Mouse (Mus musculus) spleen, postnatal 10 days (tissue): ENCODE results near the gene Dffa.
"Not testable (repeated sequence)": the region's sequence is repeated elsewhere in the genome, so short reads cannot be mapped to it uniquely, and the experiment has no call there.

Experiments
- DNase-seq, 2 experiments: peaks; one replicate each; pipeline ENCODE4 v3.0.0; 2021 to 2022; ENCODE audit warnings: low spot score in 2 of 2

Dffa gene

DNA sequence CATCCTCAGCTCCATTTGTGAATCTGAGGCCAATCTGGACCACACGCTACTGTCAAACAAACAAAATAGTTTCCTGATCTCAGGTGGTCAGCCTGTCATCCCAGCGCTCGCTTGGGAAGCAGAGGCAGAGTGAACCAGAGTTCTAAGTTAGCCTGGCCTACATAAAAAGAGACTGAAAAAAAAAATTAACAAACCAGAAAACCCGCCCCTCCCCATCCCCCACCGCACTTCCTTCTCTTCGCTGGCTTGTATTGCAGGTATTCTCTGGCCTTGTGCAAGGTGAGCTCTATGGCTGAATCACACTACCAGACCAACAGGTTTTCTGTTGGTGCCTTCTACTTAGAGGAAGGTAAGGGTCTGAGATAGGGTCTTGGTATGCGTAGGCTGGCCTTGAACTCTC, 43.6 kb downstream of the Dffa start:
- DNase-seq, result no peak

DNA sequence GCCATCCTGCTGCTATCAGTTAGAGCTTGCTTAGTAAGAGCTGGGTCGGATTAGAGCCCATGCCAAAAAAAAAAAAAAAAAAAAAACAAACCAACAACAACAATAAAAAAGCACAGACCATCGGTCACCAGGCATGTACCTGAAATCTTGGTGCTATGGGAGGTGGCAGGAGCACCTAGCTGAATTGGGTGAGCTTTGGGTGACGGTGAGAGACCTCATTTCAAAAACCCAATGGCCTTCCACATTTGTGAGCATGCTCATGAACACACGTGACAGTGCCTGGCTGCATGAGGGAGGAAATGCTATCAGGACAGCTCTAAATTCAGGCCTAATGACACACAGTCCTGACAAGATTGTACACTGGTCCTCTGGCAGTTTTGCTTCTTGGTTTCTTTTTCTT, 44.1 kb downstream of the Dffa start:
- DNase-seq, result no peak

DNA sequence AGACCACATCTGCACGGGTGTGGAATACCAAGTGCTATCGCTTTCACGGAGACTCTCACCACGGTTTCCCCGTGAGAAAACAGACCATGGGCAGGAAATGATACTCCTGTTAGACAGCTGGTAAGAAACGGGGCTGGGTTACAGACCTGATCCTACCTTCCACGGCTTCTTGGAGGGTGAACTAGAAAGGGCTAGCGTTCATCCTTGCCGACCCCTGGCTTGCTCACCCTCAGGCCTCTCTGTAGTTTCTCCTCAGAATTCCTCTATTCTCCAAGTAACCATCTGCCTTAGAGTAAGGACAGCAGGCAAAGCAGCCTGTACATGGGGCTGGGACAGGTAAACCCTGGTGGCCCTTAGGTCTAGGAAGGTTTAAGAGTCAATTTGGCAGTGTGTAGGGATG, 45.2 kb downstream of the Dffa start:
- no peak for DNase-seq

DNA sequence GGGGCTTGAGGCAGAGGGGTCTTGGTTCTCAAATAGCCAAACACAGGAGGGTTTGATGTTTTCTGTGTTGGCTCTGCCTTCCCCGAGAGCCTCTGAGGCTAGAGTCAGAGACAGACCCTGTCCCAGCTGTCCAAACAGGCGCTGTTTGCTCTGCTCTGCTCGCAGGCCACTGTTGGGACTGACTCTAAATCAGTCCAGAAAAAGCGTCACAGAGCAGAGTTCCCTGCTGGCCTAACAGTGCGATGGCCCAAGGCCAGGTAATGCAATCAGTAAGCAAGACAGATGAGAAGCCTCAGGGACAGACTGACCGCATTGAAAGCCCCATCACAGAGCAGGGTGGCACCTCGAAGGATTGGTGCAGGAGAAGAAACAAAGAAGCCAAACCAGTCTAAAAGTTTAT, 45.7 kb downstream of the Dffa start:
- no peak for DNase-seq

DNA sequence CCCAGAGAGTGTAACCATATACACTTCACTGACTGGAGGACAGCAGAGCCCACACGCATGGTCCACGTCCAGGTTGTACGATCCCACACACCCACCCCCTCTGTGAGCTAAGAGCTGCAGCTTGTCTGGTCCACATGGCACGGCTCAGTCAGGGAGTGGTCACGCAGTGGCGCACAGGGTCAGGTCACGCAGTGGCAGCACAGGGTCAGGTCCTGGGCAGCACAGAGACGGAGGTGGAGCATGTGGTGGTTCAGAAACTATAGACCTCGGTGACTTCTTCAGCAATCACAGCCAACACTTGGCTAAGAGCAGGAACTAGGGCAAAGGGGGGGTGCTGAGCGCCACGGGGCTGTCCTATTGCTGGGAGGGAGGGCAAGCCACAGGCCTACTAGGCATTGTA, 46.3 kb downstream of the Dffa start:
- no peak for DNase-seq

DNA sequence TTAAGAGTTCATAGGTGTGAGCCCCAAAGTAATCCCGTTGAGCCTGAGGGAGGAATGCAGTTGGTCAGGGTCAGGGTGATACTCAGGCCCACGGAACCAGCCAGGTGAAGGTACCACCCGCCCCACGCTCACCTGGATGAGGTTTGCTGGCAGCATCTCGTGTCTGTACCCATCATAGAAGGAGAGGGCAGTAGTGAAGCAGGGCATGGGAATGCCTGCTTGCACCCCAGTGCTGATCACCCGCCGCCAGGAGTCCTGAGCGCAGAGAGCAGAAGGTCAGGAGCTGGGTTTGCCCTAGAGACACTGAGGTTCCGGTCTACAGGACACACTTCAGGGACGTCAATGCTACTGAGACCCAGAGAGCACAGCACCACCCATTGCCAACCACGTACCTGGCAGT, 46.8 kb downstream of the Dffa start:
- no peak for DNase-seq

DNA sequence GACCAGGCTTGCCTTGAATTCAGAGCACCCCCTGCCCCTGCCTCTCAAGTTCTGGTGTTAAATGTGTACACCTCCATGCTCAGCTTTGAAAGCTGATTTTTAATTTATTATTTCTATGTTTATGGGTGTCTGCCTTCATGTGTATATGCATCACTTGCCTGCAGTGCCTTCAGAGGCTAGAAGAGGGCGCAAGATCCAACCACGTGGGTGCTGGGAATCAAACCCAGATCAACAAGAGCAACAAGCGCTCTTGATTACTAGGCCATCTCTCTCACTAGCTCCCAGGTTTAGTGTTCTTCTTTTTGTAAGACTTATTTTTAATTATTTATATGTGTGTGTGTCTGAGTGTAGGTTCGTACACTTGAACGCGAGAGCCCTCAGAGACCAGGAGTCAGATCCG, 50.9 kb downstream of the Dffa start:
- no peak for DNase-seq

DNA sequence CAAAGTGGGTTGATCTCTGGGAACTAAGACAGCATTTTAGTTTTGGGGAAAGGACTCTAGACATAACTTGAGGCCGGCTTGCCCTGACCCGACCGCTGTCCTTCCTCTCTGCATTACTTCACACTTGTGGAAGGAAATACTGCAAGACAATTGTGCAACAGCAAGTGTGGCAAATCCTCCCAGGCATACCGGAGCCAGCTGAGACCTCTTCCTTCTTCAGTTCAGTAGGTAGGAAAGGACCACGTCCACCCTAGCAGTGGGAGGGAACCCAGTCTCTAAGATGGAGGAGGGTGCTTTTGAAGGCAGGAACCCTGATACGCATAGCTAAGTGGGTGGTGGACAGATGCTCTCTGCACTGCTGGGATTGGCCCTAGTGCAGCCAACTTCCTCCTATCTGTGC, 51.8 kb downstream of the Dffa start:
- no peak for DNase-seq

DNA sequence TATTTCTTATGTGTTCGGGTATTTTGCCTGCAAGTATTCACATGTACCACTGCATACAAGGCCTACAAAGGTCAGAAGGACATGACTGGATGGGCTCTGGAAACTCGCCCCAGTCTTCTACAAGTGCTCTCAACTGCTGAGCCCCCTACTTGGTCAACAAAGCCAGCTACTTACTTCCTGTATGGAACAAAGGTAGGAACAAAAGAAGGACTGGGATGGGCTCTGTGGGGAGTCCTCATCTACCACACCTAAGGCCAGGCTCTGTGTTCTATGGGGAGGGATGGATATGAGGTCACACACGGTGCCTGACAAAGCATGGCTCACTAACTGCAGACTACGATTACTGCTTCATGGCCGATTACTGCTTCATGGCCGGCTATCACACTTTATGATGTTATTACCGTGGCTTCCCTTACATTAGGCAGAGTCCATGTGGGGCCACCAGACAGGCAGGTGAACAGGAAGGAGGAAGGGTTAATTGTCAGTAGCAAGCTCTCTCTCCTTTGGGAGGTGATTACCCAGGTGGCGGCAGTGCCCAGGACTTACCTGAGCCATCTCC, 53.5 kb downstream of the Dffa start:
- no peak for DNase-seq

DNA sequence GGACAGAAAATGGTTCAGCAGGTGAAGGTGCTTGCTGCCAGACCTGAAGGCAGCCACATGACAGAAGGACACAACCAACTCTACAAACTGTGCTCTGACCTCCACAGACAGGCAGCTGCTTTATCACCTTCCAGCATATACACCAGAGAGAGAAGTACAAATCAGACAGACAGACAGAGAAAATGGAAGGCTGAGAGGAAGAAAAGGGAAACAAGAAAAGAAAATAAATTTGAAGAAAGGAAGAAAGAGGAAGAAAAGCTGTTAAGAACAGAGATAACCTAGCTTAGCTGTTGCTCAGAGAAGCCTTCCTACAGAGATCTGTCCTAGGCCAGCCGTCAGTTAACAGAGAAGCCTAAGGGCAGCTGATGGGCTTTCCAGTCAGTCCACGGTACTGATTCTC, 55.3 kb downstream of the Dffa start:
- no peak for DNase-seq

DNA sequence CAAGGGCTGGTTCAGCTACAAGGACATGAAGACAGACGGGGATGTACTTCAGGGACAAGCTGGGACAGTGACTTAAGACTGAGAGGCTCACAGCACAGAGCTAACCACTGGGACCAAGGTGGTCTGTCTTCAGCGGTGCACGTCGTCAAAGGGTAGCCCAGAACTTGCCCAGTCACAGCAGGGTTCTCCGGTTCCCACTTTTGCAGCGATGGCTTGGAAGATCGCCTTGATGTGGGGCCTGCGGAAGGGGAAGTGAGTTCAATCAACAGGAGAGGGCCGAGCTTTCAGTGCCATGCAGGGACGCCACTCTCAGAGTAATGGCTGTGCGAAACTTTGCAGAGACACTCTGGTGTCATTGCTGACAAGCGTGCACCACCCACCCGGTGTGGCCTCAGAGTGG, 55.9 kb downstream of the Dffa start:
- DNase-seq, result no peak

DNA sequence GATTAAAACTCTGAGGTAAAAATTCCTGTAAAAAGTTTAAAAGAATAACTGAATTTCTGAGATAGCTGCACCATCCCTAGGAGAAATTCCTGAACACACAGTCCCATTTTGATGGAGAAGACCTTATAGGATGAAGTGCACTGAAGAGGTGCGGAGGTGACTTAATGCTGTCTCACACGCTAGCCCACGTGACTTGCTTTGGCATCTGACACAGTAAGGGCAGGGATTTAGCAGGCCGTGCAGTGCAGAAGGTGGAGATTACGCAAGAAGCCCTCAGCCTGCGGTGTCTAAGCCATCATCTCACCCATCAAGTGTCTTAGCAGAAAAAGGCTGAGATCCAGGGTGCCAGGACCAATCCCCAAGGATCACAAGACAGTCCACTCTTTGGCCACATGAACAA, 57.2 kb downstream of the Dffa start:
- DNase-seq, result no peak

DNA sequence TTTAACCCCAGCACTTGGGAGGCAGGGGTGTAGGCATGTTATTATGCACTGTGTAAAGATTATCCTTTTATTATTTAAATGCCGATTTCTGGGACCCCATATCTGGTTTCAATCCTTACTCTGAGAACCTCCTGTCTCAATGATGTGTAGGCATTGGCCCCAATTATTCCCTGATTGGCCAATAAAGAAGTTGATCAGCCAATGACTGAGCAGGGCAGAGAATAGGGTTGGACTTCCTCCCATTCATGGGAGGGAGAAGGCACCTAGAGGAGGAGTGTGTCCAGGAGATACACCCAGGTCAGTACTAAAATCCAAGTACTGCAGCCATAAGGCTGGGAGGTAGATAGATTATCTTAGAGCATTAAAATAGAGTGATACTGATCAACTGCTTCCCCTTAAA, 59.2 kb downstream of the Dffa start:
- no peak for DNase-seq

DNA sequence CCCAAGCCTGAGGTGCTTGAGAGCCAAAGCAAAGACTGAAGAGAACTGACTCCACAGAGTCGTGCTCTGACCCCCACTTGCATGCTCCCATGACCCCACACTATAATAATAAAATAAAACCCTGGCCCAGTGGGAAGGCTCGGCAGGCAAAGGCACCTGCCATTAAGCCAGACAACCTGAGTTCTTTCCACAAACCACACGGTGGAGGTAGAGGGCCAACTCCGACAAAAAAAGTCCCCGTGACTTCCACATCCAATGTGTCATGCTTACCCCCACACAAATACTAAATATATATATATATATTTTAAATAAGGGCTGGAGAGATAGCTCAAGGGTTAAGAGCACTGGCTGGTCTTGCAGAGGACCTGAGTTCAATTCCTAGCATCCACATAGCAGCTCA, 60.2 kb downstream of the Dffa start:
- DNase-seq, result no peak

DNA sequence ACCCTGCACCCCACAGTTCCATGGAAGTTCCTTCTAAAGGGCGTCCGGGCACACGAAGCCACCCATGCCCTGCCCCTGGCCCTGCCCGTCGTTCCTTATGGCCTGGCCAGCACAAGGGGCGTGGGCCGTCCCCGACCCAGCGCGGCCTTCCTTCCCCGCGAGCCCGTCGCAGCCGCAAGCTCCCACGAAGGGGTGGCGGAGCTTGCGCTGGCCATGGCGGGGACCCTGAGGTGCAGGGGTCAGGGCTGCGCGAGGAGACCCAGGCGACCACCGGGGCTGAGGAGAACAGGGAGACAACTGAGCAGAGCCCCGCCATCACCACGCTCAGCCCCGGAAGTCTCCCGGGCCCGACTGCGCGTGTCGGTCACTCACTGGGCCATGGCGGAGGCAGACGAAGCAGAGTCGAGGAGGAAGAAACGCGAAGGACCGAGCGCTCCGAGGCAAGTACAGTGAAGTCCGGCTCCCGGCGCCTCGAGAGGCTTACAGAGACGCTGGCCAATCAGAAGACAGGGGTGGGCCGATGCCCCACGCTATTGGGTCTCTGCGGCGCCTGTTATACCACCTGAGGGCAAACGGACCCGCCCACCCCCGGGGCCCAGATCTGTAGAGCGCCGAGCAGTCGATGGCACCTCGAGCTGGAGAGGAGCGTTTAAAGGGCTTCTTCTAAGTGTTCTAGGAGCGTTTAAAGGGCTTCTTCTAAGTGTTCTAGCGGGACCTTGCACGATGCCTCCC, 62.4 kb downstream of the Dffa start, which contains the start of gene Pgd:
TSS of gene Pgd (minus strand) at position 557 of the 732 bp plus-strand sequence.
- DNase-seq, result peak; percentile 90 to 97

DNA sequence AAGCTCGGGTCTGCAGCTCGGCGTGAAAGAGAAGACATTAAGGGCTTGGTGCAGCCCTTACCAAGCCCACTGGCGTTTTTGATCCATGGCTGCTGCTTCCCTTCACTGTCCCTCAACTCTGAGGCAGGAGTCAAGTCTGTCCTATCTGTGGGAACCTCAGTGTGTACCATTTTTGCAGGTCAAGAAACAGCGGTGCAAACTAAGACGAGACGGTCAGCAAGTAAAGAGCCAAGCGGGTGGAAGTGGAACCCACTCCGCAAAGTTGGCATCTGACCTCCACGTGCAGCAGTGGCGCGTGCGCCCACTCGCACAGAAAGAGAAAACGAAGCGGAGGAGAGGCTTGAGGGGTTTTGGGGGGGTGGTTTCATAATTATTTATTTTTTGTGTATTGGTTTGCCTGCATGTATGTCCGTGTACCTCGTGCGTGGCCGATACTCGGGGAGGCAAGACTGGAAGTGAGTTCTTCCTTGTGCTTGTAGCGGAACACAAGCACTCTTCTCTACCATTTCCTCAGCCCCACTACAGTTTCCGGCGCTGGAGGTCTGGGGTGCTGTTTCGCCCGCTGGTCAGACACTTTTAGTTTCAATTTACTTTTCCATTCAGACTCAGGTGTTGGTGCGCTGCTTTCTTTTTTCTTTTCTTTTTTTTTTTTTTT, 63.1 kb downstream of the Dffa start:
- DNase-seq, result peak in 1 of 2 experiments; percentile 58

DNA sequence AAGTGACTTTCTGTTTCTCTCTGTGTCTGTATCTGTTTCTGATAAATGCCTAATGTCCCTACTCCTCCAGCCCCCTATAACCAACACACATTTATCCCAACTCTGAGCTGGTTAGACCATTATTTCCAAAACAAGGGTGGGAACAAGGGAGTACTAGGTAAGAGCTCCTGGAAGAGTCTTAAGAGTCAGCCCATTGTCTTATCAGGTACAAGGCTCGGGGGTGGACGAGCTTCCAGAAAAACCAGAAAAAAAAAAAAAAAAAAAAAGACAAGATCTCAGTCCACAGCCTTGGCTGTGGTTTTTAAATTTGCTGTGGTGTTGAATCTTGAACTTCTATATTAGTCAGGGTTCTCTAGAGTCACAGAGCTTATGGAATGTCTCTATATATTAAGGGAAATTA, 64.1 kb downstream of the Dffa start:
- DNase-seq, result no peak

DNA sequence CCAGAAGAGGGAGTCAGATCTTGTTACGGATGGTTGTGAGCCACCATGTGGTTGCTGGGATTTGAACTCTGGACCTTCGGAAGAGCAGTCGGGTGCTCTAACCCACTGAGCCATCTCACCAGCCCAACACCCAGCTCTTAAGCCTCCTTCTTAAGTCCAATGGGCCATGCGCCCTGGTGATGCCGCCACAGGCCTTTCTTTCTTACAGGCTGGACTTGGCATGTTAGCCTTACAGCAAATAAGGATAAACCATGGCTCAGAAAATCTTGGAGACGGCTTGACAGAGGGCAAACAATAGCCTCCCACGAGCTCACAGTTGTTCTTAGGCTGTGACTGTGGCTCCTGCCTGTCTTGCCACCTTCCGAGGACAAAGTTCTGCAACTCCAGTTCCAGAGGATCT, 66.0 kb downstream of the Dffa start:
- DNase-seq, result not testable (repeated sequence)
